Mouse (Mus musculus) midbrain, embryonic 14.5 days (tissue): ENCODE results near the gene Olfr697. TPM values are rescaled to one million over a fixed set of nuclear protein-coding genes. Genes with fewer than 3 reads are reported as not detected.
"Not testable (repeated sequence)": the region's sequence is repeated elsewhere in the genome, so short reads cannot be mapped to it uniquely, and the experiment has no call there.

Experiments
- ATAC-seq: fragments of 200-750 bp; cut with Nextera tagmentation; 2 replicates; pipeline ENCODE4 v1.8.0; 2017; ENCODE audit warnings: moderate number of reproducible peaks, moderate library complexity; ENCODE audit not compliant: low FRiP score, low TSS enrichment
- DNase-seq: peaks from one replicate; pipeline ENCODE4 v3.0.0-alpha.2; 2015
- H3K27ac ChIP-seq: fragments of 300-500 bp; sonication (generic); replicated peaks from 2 replicates; pipeline ENCODE4 v1.5.1; 2014; ENCODE audit warnings: mild to moderate bottlenecking, low read depth, low read length, moderate library complexity
- H3K27me3 ChIP-seq: fragments of 300-500 bp; sonication (generic); 2 replicates; pipeline ENCODE4 v1.6.1; 2014; ENCODE audit warnings: low read length, control low read depth, mixed read lengths; ENCODE audit not compliant: control insufficient read depth, insufficient read depth
- H3K36me3 ChIP-seq: fragments of 300-500 bp; sonication (generic); 2 replicates; pipeline ENCODE4 v1.6.1; 2014; ENCODE audit warnings: low read length, control low read depth; ENCODE audit not compliant: control insufficient read depth, insufficient read depth
- H3K4me1 ChIP-seq: fragments of 300-500 bp; sonication (generic); 2 replicates; pipeline ENCODE4 v1.6.1; 2014; ENCODE audit warnings: mild to moderate bottlenecking, antibody characterized with exemption, low read length, control low read depth; ENCODE audit not compliant: control insufficient read depth, insufficient read depth
- H3K4me2 ChIP-seq: fragments of 300-500 bp; sonication (generic); 2 replicates; pipeline ENCODE4 v1.6.1; 2014; ENCODE audit warnings: mild to moderate bottlenecking, low read length, moderate library complexity
- H3K4me3 ChIP-seq: fragments of 300-500 bp; sonication (generic); replicated peaks from 2 replicates; pipeline ENCODE4 v1.5.1; 2014; ENCODE audit warnings: low read depth, low read length
- H3K9ac ChIP-seq: fragments of 300-500 bp; sonication (generic); replicated peaks from 2 replicates; pipeline ENCODE4 v1.6.1; 2014; ENCODE audit warnings: mild to moderate bottlenecking, low read length, moderate library complexity
- H3K9me3 ChIP-seq: fragments of 300-500 bp; sonication (generic); 2 replicates; pipeline ENCODE4 v1.6.1; 2016; ENCODE audit warnings: low read length, control low read depth, mixed read lengths; ENCODE audit not compliant: control insufficient read depth
- WGBS: fragments of 180-500 bp; shearing (Covaris S2); extraction: QIAGEN DNeasy Blood & Tissue Kit; methylation state at CpG from one replicate; pipeline ENCODE4 v1.1.7; 2014; 5-methylcytosine and 5-hydroxymethylcytosine counted together
- polyA plus RNA-seq: library from polyadenylated mRNA; unstranded; fragments of >200 nt; fragmentation: Nextera tagmentation; extraction: Ambion mirVana; gene quantifications from 2 replicates; pipeline ENCODE4 v1.2.1, GENCODE M21; 2014

Gene Olfr697
- polyA plus RNA-seq: not detected in 2 replicates

DNA sequence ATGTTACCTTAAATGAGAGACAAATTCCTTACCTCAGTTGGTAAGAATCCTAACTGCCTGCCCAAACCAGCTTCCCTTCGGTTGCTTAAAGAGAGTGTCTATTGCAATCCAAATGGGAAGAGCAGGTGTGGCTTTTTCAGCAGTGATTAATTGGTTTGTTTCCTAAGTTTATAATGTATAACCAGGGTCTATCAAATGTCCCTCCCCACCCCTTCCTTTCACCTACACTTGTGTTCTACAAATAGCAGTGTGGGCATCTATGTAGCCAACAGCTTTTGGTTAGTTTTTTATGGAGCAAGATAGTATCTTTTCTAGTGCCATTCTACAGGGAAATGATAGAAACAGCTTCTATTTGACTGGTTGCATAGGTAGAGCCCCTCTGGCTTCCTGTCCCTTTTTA lies at the start of gene Olfr697:
Gene Olfr697 (minus strand): TSS at position 101 of the 400 bp plus-strand sequence.
- DNase-seq (no peak), ATAC-seq (no peak)

DNA sequence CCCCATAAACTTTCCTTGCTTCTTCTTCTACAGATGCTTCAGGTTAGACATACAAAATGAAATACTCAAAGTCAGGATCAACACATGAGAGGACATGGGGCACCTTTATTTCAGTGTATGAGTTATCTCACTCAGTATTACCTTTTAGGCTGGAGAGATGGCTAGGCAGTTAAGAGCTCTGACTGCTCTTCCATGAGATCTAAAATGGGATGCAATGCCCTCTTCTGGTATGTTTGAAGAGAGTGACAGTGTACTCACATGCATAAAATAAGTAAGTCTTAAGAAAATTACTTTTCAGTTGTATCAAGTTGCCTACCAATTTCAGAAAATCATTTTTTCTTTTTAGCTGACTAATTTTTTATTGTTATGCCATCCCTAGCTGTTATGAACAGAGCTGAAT lies 46.1 kb upstream of the Olfr697 start:
- Histone ChIP-seq H3K9ac (no peak overlapping the region), H3K27ac (no peak overlapping the region), H3K9me3 (no peaks in the 10 kb centered on the region), H3K4me1 (no peaks in the 10 kb centered on the region), H3K4me3 (no peak overlapping the region), H3K36me3 (no peaks in the 10 kb centered on the region), H3K4me2 (no peak overlapping the region), H3K27me3 (no peaks in the 10 kb centered on the region)
- no peak for ATAC-seq
- DNase-seq: no peak

More for the DNA sequence above, at the start of gene Olfr697:
- Histone ChIP-seq H3K4me1 (no peaks in the 10 kb centered on the region), H3K36me3 (no peaks in the 10 kb centered on the region), H3K4me2 (no peak within 1 kb of the TSS), H3K4me3 (no peak within 1 kb of the TSS), H3K9me3 (no peaks in the 10 kb centered on the region), H3K27me3 (no peaks in the 10 kb centered on the region), H3K27ac (no peak within 1 kb of the TSS), H3K9ac (no peak within 1 kb of the TSS)
- WGBS: 86% methylated on average over 1 of the region's 1 CpGs

DNA sequence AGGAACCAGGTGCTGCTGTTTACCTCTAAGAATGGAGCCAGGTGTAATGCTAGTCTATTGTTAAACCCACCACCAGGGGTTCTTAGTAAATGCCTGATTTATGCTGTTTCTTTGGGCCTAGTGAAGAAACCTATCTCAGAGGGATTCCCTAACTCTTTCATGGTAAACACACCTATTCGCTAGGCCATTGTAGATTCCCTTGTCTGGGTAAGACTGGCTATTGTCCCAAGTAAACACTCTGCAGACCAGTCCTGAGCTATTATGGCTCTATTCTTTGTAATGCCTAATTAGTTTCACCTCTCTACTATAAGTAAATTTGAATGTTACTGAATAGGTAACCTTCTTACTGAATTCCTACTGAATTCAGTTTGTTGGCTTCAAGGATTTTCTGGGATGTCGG lies 18.8 kb upstream of the Olfr697 start:
- not testable (repeated sequence) for H3K4me3 ChIP-seq, H3K4me2 ChIP-seq, H3K9ac ChIP-seq, H3K27ac ChIP-seq, ATAC-seq, H3K36me3 ChIP-seq, DNase-seq, H3K9me3 ChIP-seq, H3K4me1 ChIP-seq, H3K27me3 ChIP-seq
- 89% methylated on average over 2 of the region's 2 CpGs for WGBS

DNA sequence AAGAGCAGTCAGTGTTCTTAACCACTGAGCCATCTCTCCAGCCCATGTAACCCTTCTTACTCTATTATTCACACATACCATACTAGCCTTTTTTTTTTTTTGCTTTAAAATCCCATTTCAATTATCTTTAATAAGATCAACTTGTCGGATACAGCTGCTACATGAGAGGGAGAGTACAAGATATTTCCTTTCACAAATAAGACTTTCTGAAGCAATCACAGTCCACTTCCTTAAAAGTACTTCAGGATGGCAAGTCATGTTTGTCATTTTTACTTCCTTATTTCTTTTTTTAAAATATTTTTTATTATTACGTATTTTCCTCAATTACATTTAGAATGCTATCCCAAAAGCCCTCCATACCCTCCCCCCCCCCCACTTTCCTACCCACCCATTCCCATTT lies 16.6 kb upstream of the Olfr697 start:
- H3K9me3 ChIP-seq: no peaks in the 10 kb centered on the region
- H3K36me3 ChIP-seq: no peaks in the 10 kb centered on the region
- no peak for DNase-seq
- H3K27me3 ChIP-seq: no peaks in the 10 kb centered on the region
- H3K9ac ChIP-seq: no peak overlapping the region
- no peak overlapping the region for H3K4me2 ChIP-seq
- H3K4me3 ChIP-seq: no peak overlapping the region
- H3K27ac ChIP-seq: no peak overlapping the region
- ATAC-seq: no peak
- H3K4me1 ChIP-seq: no peaks in the 10 kb centered on the region
- WGBS: 96% methylated on average over 2 of the region's 2 CpGs

- no peak within 1 kb of the TSS for H3K4me3 ChIP-seq
- no peak for ATAC-seq
Observed at GRCm38 (mm10) chr7:106755297-106755696, 13.1 kb upstream of the Olfr697 start, which contains the start of gene Olfr698. Olfr698 (minus strand) TSS chr7:106755397.

GRCm38 (mm10) chr7:106745811-106746210 lies 3.6 kb upstream of the Olfr697 start:
- H3K4me1 ChIP-seq: no peaks in the 10 kb centered on the region
- WGBS: 92% methylated on average over 5 of the region's 5 CpGs
- no peaks in the 10 kb centered on the region for H3K36me3 ChIP-seq
- no peak for ATAC-seq
- H3K9ac ChIP-seq: no peak overlapping the region
- H3K4me3 ChIP-seq: no peak overlapping the region
- H3K27ac ChIP-seq: no peak overlapping the region
- no peaks in the 10 kb centered on the region for H3K9me3 ChIP-seq
- no peak overlapping the region for H3K4me2 ChIP-seq
- H3K27me3 ChIP-seq: no peaks in the 10 kb centered on the region
- DNase-seq: no peak

More at GRCm38 (mm10) chr7:106755297-106755696, 13.1 kb upstream of the Olfr697 start, which contains the start of gene Olfr698:
- Histone ChIP-seq H3K4me2 (no peak within 1 kb of the TSS), H3K4me1 (no peaks in the 10 kb centered on the region), H3K27ac (no peak within 1 kb of the TSS), H3K9ac (no peak within 1 kb of the TSS), H3K27me3 (no peaks in the 10 kb centered on the region), H3K36me3 (no peaks in the 10 kb centered on the region), H3K9me3 (no peaks in the 10 kb centered on the region)
- no peak for DNase-seq

DNA sequence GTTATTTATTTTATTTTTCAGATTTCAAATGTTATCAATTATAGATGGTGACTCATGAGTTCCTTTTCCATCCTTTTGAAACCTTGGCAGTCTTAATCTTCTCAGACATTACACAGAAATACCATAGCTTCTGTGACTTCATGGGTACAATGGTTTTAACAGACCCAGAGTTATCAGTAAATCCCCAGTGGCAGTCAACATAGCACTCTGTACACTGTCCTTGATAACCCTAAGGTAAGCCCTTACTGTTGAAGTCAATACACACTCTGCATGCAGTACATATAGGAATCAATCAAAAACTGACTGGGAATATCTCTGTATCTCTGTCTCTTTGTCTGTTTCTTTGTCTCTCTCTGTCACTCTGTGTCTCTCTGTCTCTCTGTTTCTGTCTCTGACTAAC lies 5.2 kb downstream of the Olfr697 start:
- no peak overlapping the region for H3K4me3 ChIP-seq
- H3K9me3 ChIP-seq: no peaks in the 10 kb centered on the region
- no peak for DNase-seq
- H3K27me3 ChIP-seq: no peaks in the 10 kb centered on the region
- no peak overlapping the region for H3K4me2 ChIP-seq
- no peak overlapping the region for H3K9ac ChIP-seq
- H3K27ac ChIP-seq: no peak overlapping the region
- H3K36me3 ChIP-seq: no peaks in the 10 kb centered on the region
- ATAC-seq: no peak
- H3K4me1 ChIP-seq: no peaks in the 10 kb centered on the region

DNA sequence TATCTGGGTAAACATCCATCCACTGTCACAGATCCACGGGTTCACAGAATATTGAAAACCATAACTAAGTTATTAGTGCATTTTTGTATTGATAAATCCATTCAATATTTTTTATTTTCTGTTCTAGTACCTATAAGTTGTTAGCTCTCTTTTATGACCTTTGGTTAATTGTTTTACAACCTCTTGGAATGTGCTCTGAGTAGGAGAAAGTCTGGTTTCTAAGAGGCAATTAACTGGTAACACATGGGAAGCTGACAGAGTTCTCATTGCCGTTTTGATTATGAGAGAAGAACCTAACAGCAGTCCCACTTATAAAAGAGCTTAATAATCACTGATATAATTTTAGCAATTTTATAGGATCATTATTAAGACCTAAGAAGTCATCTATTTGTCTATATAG lies 8.5 kb downstream of the Olfr697 start:
- Histone ChIP-seq H3K9me3 (no peaks in the 10 kb centered on the region), H3K27me3 (no peaks in the 10 kb centered on the region), H3K4me2 (no peak overlapping the region), H3K36me3 (no peaks in the 10 kb centered on the region), H3K9ac (no peak overlapping the region), H3K4me3 (no peak overlapping the region), H3K4me1 (no peaks in the 10 kb centered on the region), H3K27ac (no peak overlapping the region)
- ATAC-seq (no peak), DNase-seq (no peak)
- WGBS: 83% methylated on average over 2 of the region's 2 CpGs

GRCm38 (mm10) chr7:106725654-106726053 lies 16.6 kb downstream of the Olfr697 start:
- H3K9me3 ChIP-seq, H3K4me1 ChIP-seq, H3K27ac ChIP-seq, H3K9ac ChIP-seq, DNase-seq, H3K4me3 ChIP-seq, ATAC-seq, H3K36me3 ChIP-seq, H3K27me3 ChIP-seq, H3K4me2 ChIP-seq: not testable (repeated sequence)
- WGBS: 93% methylated on average over 2 of the region's 2 CpGs
